Mouse (Mus musculus) thymus, adult 2 months (tissue): ENCODE data around the gene Eapp.
"Not testable (repeated sequence)": the region's sequence is repeated elsewhere in the genome, so short reads cannot be mapped to it uniquely, and the experiment has no call there.

ENCODE experiments used
- CTCF ChIP-seq: fragments of 200-500 bp; IDR thresholded peaks from 2 replicates; pipeline ENCODE4 v1.5.1; 2012; ENCODE audit warnings: mild to moderate bottlenecking, control low read depth, low read length, moderate library complexity, borderline replicate concordance; ENCODE audit not compliant: control insufficient read depth, poor library complexity, insufficient read depth; ENCODE audit errors: extremely low read depth
- POLR2A ChIP-seq: fragments of 200-500 bp; IDR thresholded peaks from 2 replicates; pipeline ENCODE4 v1.6.1; 2012; ENCODE audit warnings: mild to moderate bottlenecking, low read length, control low read depth, moderate library complexity; ENCODE audit not compliant: control insufficient read depth, poor library complexity, insufficient read depth; ENCODE audit errors: extremely low read depth

GRCm38 (mm10) chr12:54737891-54738660 lies 42.4 kb upstream of the Eapp start:
- TF ChIP-seq POLR2A, CTCF: not testable (repeated sequence)
